Comparison of ENCODE assay signal across 9 mouse cellular contexts in genomic region chr16:38712105-38712504, GRCm38 (mm10). TPM values are rescaled to one million over a fixed set of nuclear protein-coding genes. Genes with fewer than 3 reads are reported as not detected.
DNase-seq lines count a peak whose midpoint lies in the region; ATAC-seq lines count a peak whose summit lies in the region.
"Had no signal": no experiment of that assay in that cellular context is flagged by ENCODE, and none has a peak within 500 bp of the region (broad histone marks: within the 10 kb centered on the region; RNA-seq: fewer than 3 reads in every experiment).

No protein-coding gene starts in this region.

- no peaks in the 10 kb centered on the region for H3K9me3 ChIP-seq in forebrain, embryonic 13.5 days (replicated peaks)
- H3K9me3 ChIP-seq in liver, embryonic 12.5 days (replicated peaks): no peaks in the 10 kb centered on the region

- no peak for DNase-seq in frontal cortex, postnatal 10 days (ENCODE audit: low spot score in 2 of 2)
- peak; percentile 26 for DNase-seq in retina, embryonic 14.5 days (ENCODE audit: low spot score)
- no peak for DNase-seq in urinary bladder, postnatal 36 days (ENCODE audit: low spot score in 2 of 2)
- no peak for DNase-seq in left cerebral cortex, postnatal 25 days (ENCODE audit: low spot score in 2 of 2)

- peaks cover 6% of the 10 kb centered on the region; the same call in 1 of the 2 replicates for H3K4me1 ChIP-seq in forebrain, embryonic 13.5 days
- peaks cover 13% of the 10 kb centered on the region; the same call in 1 of the 2 replicates for H3K4me1 ChIP-seq in liver, embryonic 12.5 days

- intact Hi-C loops in left cerebral cortex, postnatal 25 days (cut with DNase I): no loop called here

- peak overlapping the region; percentile 70 for H3K4me3 ChIP-seq in forebrain, embryonic 13.5 days
- peak overlapping the region; percentile 56 for H3K4me3 ChIP-seq in liver, embryonic 12.5 days

- WGBS in forebrain, embryonic 13.5 days: 8% methylated on average over 12 of the region's 12 CpGs
- WGBS in liver, embryonic 12.5 days (ENCODE audit: insufficient replicate concordance): 7% methylated on average over 12 of the region's 12 CpGs

- peak overlapping the region; percentile 77 for H3K9ac ChIP-seq in forebrain, embryonic 13.5 days
- 0 out of 2 replicates have a peak overlapping the region, but pooled peaks have one; percentile 39 for H3K9ac ChIP-seq in liver, embryonic 12.5 days

- peak overlapping the region; percentile 87 for H3K4me2 ChIP-seq in forebrain, embryonic 13.5 days
- H3K4me2 ChIP-seq in liver, embryonic 12.5 days: peak overlapping the region; percentile 75

- H3K36me3 ChIP-seq in forebrain, embryonic 13.5 days (ENCODE audit: poor library complexity, severe bottlenecking): no peaks in the 10 kb centered on the region
- no peaks in the 10 kb centered on the region for H3K36me3 ChIP-seq in liver, embryonic 12.5 days

- ATAC-seq in frontal cortex, adult (ENCODE audit: low TSS enrichment): 0 out of 2 replicates have a peak, but pooled peaks have one; percentile 4
- peak; percentile 38 for ATAC-seq in CD4-positive, CD25-positive, alpha-beta regulatory T cell, adult 4 months
- 0 out of 2 replicates have a peak, but pooled peaks have one; percentile 6 for ATAC-seq in forebrain, embryonic 13.5 days
- no peak for ATAC-seq in liver, embryonic 12.5 days

- H3K27ac ChIP-seq in forebrain, embryonic 13.5 days: no peak overlapping the region
- no peak overlapping the region for H3K27ac ChIP-seq in liver, embryonic 12.5 days

- H3K27me3 ChIP-seq in forebrain, embryonic 13.5 days: peaks cover 8% of the 10 kb centered on the region; the same call in 1 of the 2 replicates
- peaks cover 69% of the 10 kb centered on the region for H3K27me3 ChIP-seq in liver, embryonic 12.5 days (replicated peaks)

RNA-seq across cellular contexts. Expression of gene Arhgap31, which starts 1.0 kb away (rescaled TPM):
- polyA plus RNA-seq in CD4-positive, CD25-positive, alpha-beta regulatory T cell, adult 4 months (2017; shearing (Covaris generic)): 10 to 100 TPM; 21.5 to 26.4 TPM
- polyA plus RNA-seq in forebrain, embryonic 13.5 days (2015; fragmentation: Nextera tagmentation; extraction: Ambion mirVana): 3.1 and 3.6 TPM in 2 replicates
- polyA plus RNA-seq in liver, embryonic 12.5 days (2016; fragmentation: Nextera tagmentation; extraction: Ambion mirVana): 3.5 and 4.0 TPM in 2 replicates
- total RNA-seq in left cerebral cortex, postnatal 25 days (2021): 10 to 100 TPM; 18.5 to 19.9 TPM

RNA-seq across cellular contexts. Expression of gene B4galt4, which starts 30.0 kb away (rescaled TPM):
- polyA plus RNA-seq in CD4-positive, CD25-positive, alpha-beta regulatory T cell, adult 4 months (2017; shearing (Covaris generic)): 1 to 10 TPM; 8.7 to 9.2 TPM
- polyA plus RNA-seq in forebrain, embryonic 13.5 days (2015; fragmentation: Nextera tagmentation; extraction: Ambion mirVana): 17.9 and 22.8 TPM in 2 replicates
- 4.7 and 5.7 TPM in 2 replicates for polyA plus RNA-seq in liver, embryonic 12.5 days (2016; fragmentation: Nextera tagmentation; extraction: Ambion mirVana)
- total RNA-seq in left cerebral cortex, postnatal 25 days (2021): 10 to 100 TPM; 21.7 to 22.8 TPM
- total RNA-seq: MEL had no signal
